11 mouse cellular contexts compared by ENCODE assay signal in genomic region chr4:63229991-63230581, GRCm38 (mm10). TPM values are rescaled to one million over a fixed set of nuclear protein-coding genes. Genes with fewer than 3 reads are reported as not detected.
A peak's percentile ranks its signal among the peaks of the same experiment; 100 is the strongest.
DNase-seq lines count a peak whose midpoint lies in the region; ATAC-seq lines count a peak whose summit lies in the region.
"Had no signal": no experiment of that assay in that cellular context is flagged by ENCODE, and none has a peak within 500 bp of the region (broad histone marks: within the 10 kb centered on the region; RNA-seq: fewer than 3 reads in every experiment).

No protein-coding gene starts in this region.

- H3K27ac ChIP-seq in embryonic facial prominence, embryonic 15.5 days (replicated peaks), result peak overlapping the region; percentile 23; the same call in 1 of the 2 replicates
- H3K27ac ChIP-seq in limb, embryonic 10.5 days, result peak overlapping the region; percentile 74; the same call in 1 of the 2 replicates

- DNase-seq in adrenal gland, postnatal 10 days, result peak; percentile 67
- no peak for DNase-seq in adrenal gland, postnatal 4 days (ENCODE audit: low spot score in 2 of 2)
- peak; percentile 83 for DNase-seq in Muller cell, postnatal 12 days (ENCODE audit: inconsistent ontology term)
- DNase-seq in limb, embryonic 10.5 days (ENCODE audit: low spot score), result no peak
- no peak for DNase-seq in layer of hippocampus, adult 18-20 months (ENCODE audit: low spot score in 2 of 2)
- DNase-seq in frontal cortex, postnatal 10 days (ENCODE audit: low spot score in 2 of 2), result no peak
- DNase-seq in spleen, postnatal 14 days (ENCODE audit: low spot score in 2 of 2), result no peak
- DNase-seq: gastrocnemius, postnatal 10 days; thymus, postnatal 4 days had no signal

- WGBS in embryonic facial prominence, embryonic 15.5 days, result 54% methylated on average over 14 of the region's 14 CpGs
- 93% methylated on average over 14 of the region's 14 CpGs for WGBS in limb, embryonic 10.5 days

- H3K4me2 ChIP-seq in embryonic facial prominence, embryonic 15.5 days (replicated peaks), result no peak overlapping the region

- H3K9ac ChIP-seq in embryonic facial prominence, embryonic 15.5 days, result no peak overlapping the region

- no peak overlapping the region for H3K4me3 ChIP-seq in embryonic facial prominence, embryonic 15.5 days (replicated peaks)
- no peak overlapping the region for H3K4me3 ChIP-seq in limb, embryonic 10.5 days

- no peaks in the 10 kb centered on the region for H3K9me3 ChIP-seq in embryonic facial prominence, embryonic 15.5 days (replicated peaks)
- no peaks in the 10 kb centered on the region for H3K9me3 ChIP-seq in limb, embryonic 10.5 days (replicated peaks)

- H3K4me1 ChIP-seq in embryonic facial prominence, embryonic 15.5 days, result peaks cover 95% of the 10 kb centered on the region
- H3K4me1 ChIP-seq in limb, embryonic 10.5 days, result peaks cover 23% of the 10 kb centered on the region

- no peak; the same call in 1 of the 2 replicates for ATAC-seq in embryonic facial prominence, embryonic 15.5 days (ENCODE audit: insufficient number of reproducible peaks, low FRiP score, low TSS enrichment, low read depth)

- peaks cover 6% of the 10 kb centered on the region for H3K36me3 ChIP-seq in embryonic facial prominence, embryonic 15.5 days
- H3K36me3 ChIP-seq in limb, embryonic 10.5 days, result peaks cover 70% of the 10 kb centered on the region

- no peaks in the 10 kb centered on the region for H3K27me3 ChIP-seq in embryonic facial prominence, embryonic 15.5 days
- H3K27me3 ChIP-seq in limb, embryonic 10.5 days (ENCODE audit: low read depth, poor library complexity, severe bottlenecking), result no peaks in the 10 kb centered on the region

RNA-seq across cellular contexts. Expression of gene Col27a1, which starts 16.3 kb away (rescaled TPM):
- 10 to 100 TPM; 11.4 to 15.2 TPM for total RNA-seq in adrenal gland, postnatal 10 days (2021)
- 10 to 100 TPM; 17.2 to 20.8 TPM for total RNA-seq in adrenal gland, postnatal 4 days (2021)
- polyA plus RNA-seq in embryonic facial prominence, embryonic 15.5 days (2015; fragmentation: Nextera tagmentation; extraction: Ambion mirVana), result 19.1 and 22.3 TPM in 2 replicates
- 7.4 and 9.4 TPM in 2 replicates for polyA plus RNA-seq in limb, embryonic 10.5 days (2016; fragmentation: Nextera tagmentation; extraction: Ambion mirVana)
- total RNA-seq in layer of hippocampus, adult 18-20 months (2021), result 1 to 10 TPM; 4.0 to 4.5 TPM

RNA-seq across cellular contexts. Expression of gene Kif12, which starts 58.2 kb away (rescaled TPM):
- under 1 TPM in 1 of 2 experiments, not detected in 1; 0.45 TPM for total RNA-seq in adrenal gland, postnatal 10 days (2021)
- total RNA-seq in adrenal gland, postnatal 4 days (2021), result 10 to 100 TPM in 1 of 2 experiments, under 1 TPM in 1; 0.17 to 21.6 TPM
- not detected in 2 replicates for polyA plus RNA-seq in embryonic facial prominence, embryonic 15.5 days (2015; fragmentation: Nextera tagmentation; extraction: Ambion mirVana)
- polyA plus RNA-seq in limb, embryonic 10.5 days (2016; fragmentation: Nextera tagmentation; extraction: Ambion mirVana), result 0.08 and 0.29 TPM in 2 replicates
- total RNA-seq in layer of hippocampus, adult 18-20 months (2021), result not detected
- total RNA-seq: gastrocnemius, postnatal 10 days; left cerebral cortex, adult 18-20 months had no signal

Comparison
In these comparisons a context has a peak if more than half of its experiments do, and no peak if none do; other contexts are left out.
1. DNase-seq: peak in adrenal gland, postnatal 10 days (single experiment) and Muller cell, postnatal 12 days (single experiment); none in adrenal gland, postnatal 4 days (0 of 2), limb, embryonic 10.5 days (single experiment), layer of hippocampus, adult 18-20 months (0 of 2), frontal cortex, postnatal 10 days (0 of 2) and spleen, postnatal 14 days (0 of 2).